Mouse (Mus musculus) limb, embryonic 14.5 days (tissue): ENCODE results near the gene Stc2. TPM values are rescaled to one million over a fixed set of nuclear protein-coding genes. Genes with fewer than 3 reads are reported as not detected.

Experiments
- ATAC-seq: fragments of 200-750 bp; cut with Nextera tagmentation; 2 replicates; pipeline ENCODE4 v1.8.0; 2017; ENCODE audit warnings: low read depth, moderate number of reproducible peaks, moderate TSS enrichment; ENCODE audit not compliant: low FRiP score
- DNase-seq: peaks from one replicate; pipeline ENCODE4 v3.0.0-alpha.2; 2015; ENCODE audit warnings: low spot score
- H3K27ac ChIP-seq: fragments of 300-500 bp; sonication (generic); replicated peaks from 2 replicates; pipeline ENCODE4 v1.5.1; 2014; ENCODE audit warnings: low read depth, mild to moderate bottlenecking, low read length, moderate library complexity, mixed read lengths
- H3K27me3 ChIP-seq: fragments of 300-500 bp; sonication (generic); 2 replicates; pipeline ENCODE4 v1.6.1; 2014; ENCODE audit warnings: low read length, mixed read lengths; ENCODE audit not compliant: control insufficient read depth, insufficient read depth
- H3K36me3 ChIP-seq: fragments of 300-500 bp; sonication (generic); 2 replicates; pipeline ENCODE4 v1.6.1; 2014; ENCODE audit warnings: mild to moderate bottlenecking, low read length, moderate library complexity, mixed read lengths; ENCODE audit not compliant: control insufficient read depth, insufficient read depth
- H3K4me1 ChIP-seq: fragments of 300-500 bp; sonication (generic); 2 replicates; pipeline ENCODE4 v1.6.1; 2014; ENCODE audit warnings: antibody characterized with exemption, low read length, mixed read lengths; ENCODE audit not compliant: control insufficient read depth, insufficient read depth
- H3K4me2 ChIP-seq: fragments of 300-500 bp; sonication (generic); replicated peaks from 2 replicates; pipeline ENCODE4 v1.6.1; 2014; ENCODE audit warnings: low read depth, mild to moderate bottlenecking, low read length, moderate library complexity; ENCODE audit not compliant: severe bottlenecking
- H3K4me3 ChIP-seq: fragments of 300-500 bp; sonication (generic); replicated peaks from 2 replicates; pipeline ENCODE4 v1.5.1; 2014; ENCODE audit warnings: low read length
- H3K9ac ChIP-seq: fragments of 300-500 bp; sonication (generic); 2 replicates; pipeline ENCODE4 v1.6.1; 2014; ENCODE audit warnings: mild to moderate bottlenecking, low read depth, low read length, moderate library complexity; ENCODE audit not compliant: severe bottlenecking
- H3K9me3 ChIP-seq: fragments of 300-500 bp; sonication (generic); 2 replicates; pipeline ENCODE4 v1.6.1; 2016; ENCODE audit warnings: low read length; ENCODE audit not compliant: control insufficient read depth
- POLR2A ChIP-seq: fragments of 200-500 bp; IDR thresholded peaks from 2 replicates; pipeline ENCODE4 v1.8.0; 2012; ENCODE audit warnings: inconsistent platforms, mild to moderate bottlenecking, moderate library complexity, borderline replicate concordance; ENCODE audit not compliant: insufficient read depth, insufficient read length; ENCODE audit errors: extremely low read depth
- WGBS: fragments of 180-500 bp; shearing (Covaris S2); extraction: QIAGEN DNeasy Blood & Tissue Kit; methylation state at CpG from one replicate; pipeline ENCODE4 v1.1.7; 2014; 5-methylcytosine and 5-hydroxymethylcytosine counted together
- polyA plus RNA-seq, 2 experiments: library from polyadenylated mRNA; depleted of rRNA in 1 of 2; stranded (reverse) in 1 of 2; unstranded in 1 of 2; fragments of >200 nt; fragmentation: Nextera tagmentation in 1 of 2; extraction: Ambion mirVana in 1 of 2; gene quantifications; 2 replicates each; pipeline versions ENCODE4 v1.2.1 to v1.2.3; 2012 to 2014

Gene Stc2
- polyA plus RNA-seq (2012; rRNA removed) (4.1 and 4.6 TPM in 2 replicates), polyA plus RNA-seq (2014; fragmentation: Nextera tagmentation; extraction: Ambion mirVana) (1.7 and 1.8 TPM in 2 replicates)

DNA sequence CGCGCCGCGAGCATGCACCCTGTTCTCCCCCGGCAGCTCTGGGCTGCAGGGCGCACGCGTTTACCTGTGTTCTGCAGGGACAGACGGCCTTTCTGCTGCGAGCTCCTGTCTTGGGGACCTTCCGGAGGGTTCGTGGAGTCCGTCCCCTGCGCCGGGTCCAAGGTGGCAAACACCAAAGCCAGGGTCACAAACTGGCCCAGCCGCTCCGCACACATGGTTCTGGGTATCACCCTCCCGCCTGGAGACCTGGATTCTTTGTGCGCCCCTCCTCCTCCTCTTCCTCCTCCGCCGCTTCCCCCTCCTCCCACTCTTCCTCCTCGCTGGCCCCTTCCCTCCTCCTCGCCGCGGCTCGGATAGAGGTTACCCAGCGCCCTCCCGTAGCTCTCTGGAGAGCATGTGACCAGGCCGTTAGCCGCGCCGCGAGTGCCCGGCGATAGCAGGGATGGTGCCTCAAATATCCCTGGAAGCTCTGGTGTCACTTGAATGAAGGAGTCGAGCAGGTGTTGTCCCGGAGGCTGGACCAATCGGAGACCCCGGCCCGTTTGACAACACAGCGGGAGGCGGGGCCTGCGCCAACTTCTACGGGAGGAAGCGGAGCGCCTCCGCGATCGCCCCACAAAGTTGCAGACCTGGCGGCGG lies at the start of gene Stc2:
Stc2 (minus strand) TSS at position 427 of the 639 bp plus-strand sequence.
- no peaks in the 10 kb centered on the region for H3K9me3 ChIP-seq
- DNase-seq: peak; percentile 73
- H3K4me1 ChIP-seq: peaks cover 10% of the 10 kb centered on the region; the same call in 1 of the 2 replicates
- H3K4me2 ChIP-seq: peak within 1 kb of the TSS; percentile 98
- WGBS: under 1% methylated on average over 34 of the region's 51 CpGs
- H3K4me3 ChIP-seq: peak within 1 kb of the TSS; percentile 57
- peak within 1 kb of the TSS; percentile 47 for H3K9ac ChIP-seq
- H3K36me3 ChIP-seq: no peaks in the 10 kb centered on the region
- peak within 1 kb of the TSS; percentile 8; the same call in 1 of the 2 replicates for H3K27ac ChIP-seq
- ATAC-seq: peak; percentile 88
- TF ChIP-seq POLR2A: no peak
- peaks cover 50% of the 10 kb centered on the region for H3K27me3 ChIP-seq

DNA sequence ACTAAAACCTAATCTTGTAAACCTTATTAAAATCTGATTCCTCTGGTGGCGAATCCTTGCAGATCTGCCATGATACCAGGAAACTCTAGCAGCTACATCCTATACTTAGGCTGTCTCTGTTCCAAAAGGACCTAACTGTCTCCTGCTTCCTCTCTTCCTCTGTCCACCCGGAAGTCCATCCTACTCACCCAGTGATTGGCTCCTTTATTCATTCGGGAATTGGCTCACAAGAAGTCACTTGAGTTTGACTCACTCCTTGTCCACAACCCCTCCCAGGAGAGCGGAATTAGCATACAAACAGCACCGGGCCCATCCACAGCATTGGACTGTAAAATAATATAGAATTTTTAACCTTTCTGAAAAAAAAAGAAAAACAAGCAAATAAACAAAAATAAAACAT lies 47.2 kb upstream of the Stc2 start:
- ATAC-seq: no peak
- DNase-seq: no peak
- H3K4me1 ChIP-seq: no peaks in the 10 kb centered on the region
- no peak overlapping the region for H3K9ac ChIP-seq
- no peaks in the 10 kb centered on the region for H3K36me3 ChIP-seq
- H3K4me2 ChIP-seq: no peak overlapping the region
- no peak for TF ChIP-seq POLR2A
- H3K27me3 ChIP-seq: no peaks in the 10 kb centered on the region
- H3K4me3 ChIP-seq: no peak overlapping the region
- H3K9me3 ChIP-seq: no peaks in the 10 kb centered on the region
- no peak overlapping the region for H3K27ac ChIP-seq
- 83% methylated on average over 5 of the region's 5 CpGs for WGBS

DNA sequence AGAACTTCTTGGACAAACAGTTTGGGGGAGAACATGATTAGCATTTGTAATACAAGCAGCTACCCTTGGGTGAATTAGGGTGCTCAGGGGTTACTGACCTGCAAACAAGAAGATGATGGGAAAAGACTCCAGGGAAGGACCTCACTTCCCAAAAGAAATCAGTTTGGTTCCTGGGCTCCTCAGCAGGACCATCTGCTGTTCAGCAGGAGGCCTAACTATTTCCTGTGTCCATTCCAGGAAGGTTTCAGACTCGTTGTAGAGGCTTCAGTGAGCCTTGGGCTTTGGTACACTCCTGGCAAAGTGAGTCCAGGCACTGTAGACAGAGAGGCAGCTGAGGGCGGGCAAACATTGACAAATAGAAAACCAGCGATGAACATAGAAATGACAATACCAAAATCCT lies 42.5 kb upstream of the Stc2 start:
- no peak for TF ChIP-seq POLR2A
- Histone ChIP-seq H3K4me1 (no peaks in the 10 kb centered on the region), H3K27ac (no peak overlapping the region), H3K4me3 (no peak overlapping the region), H3K9me3 (0 out of 2 replicates have a peak, but pooled peaks cover 4% of the 10 kb centered on the region), H3K27me3 (no peaks in the 10 kb centered on the region), H3K4me2 (no peak overlapping the region), H3K9ac (no peak overlapping the region), H3K36me3 (no peaks in the 10 kb centered on the region)
- WGBS: 76% methylated on average over 3 of the region's 3 CpGs
- ATAC-seq (no peak), DNase-seq (no peak)

DNA sequence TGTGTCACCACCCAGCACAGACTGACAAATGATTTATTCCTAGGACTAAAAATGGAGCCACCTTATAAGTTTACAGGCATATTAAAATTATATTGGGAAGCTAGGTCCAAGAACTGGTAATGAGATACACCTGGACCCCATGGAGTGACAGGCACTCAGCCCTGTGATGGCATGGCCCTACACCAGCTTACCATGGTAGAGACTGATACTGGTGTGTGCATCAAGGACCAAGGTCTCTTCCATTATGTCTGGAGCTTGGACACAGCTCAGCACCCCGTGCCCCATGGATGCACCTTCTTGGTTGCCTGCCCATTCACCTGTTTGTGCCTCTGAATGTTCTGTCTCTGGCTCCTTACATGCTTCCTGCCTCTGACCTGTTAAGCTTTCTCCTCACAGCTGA lies 36.9 kb upstream of the Stc2 start:
- Histone ChIP-seq H3K27ac (no peak overlapping the region), H3K4me3 (no peak overlapping the region), H3K36me3 (no peaks in the 10 kb centered on the region), H3K9me3 (0 out of 2 replicates have a peak, but pooled peaks cover 4% of the 10 kb centered on the region), H3K9ac (no peak overlapping the region), H3K4me2 (no peak overlapping the region), H3K27me3 (no peaks in the 10 kb centered on the region), H3K4me1 (no peaks in the 10 kb centered on the region)
- TF ChIP-seq POLR2A: no peak
- ATAC-seq (no peak), DNase-seq (no peak)
- WGBS: 54% methylated on average over 1 of the region's 1 CpGs

DNA sequence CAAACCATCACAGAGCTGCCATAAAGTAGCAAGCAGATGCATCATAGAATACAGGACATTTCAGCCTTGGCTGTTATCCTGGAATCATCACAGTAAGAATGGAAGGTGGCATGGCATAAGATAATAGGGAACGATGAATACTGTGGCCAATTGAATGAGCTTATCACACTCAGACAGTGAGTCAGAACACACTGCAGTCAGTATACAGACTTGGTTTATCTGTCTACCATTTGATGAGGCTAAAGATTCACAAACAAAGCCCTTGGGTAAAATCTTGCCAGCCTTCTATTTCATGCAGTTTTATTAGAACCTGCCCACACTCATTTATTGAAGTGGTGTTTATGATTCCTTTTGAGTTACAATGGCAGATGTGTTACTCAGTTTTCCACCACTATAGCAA lies 33.2 kb upstream of the Stc2 start:
- ATAC-seq: no peak
- H3K4me1 ChIP-seq: no peaks in the 10 kb centered on the region
- no peaks in the 10 kb centered on the region for H3K9me3 ChIP-seq
- no peaks in the 10 kb centered on the region for H3K36me3 ChIP-seq
- WGBS: 91% methylated on average over 1 of the region's 1 CpGs
- no peaks in the 10 kb centered on the region for H3K27me3 ChIP-seq
- H3K4me3 ChIP-seq: no peak overlapping the region
- DNase-seq: no peak
- no peak for TF ChIP-seq POLR2A
- H3K27ac ChIP-seq: no peak overlapping the region
- H3K4me2 ChIP-seq: no peak overlapping the region
- H3K9ac ChIP-seq: no peak overlapping the region

DNA sequence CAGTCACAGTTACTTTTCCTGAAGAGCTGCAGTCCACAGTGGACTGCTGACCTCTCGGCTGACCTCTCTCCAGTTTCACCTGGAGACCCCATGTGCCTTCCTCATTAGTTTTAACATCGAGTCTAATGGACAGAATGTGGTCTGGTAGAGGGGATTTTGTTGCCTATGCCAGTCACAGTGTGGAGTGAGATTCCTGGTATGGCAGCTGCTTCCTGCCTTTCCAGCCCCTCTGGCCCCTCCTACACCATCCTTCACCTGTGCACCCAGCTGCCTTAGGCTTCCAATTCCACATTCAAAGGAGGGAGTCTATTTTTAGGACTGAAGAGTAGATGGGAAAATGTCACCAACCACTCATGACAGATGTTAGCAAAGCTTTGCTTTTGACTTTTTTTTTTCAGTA lies 28.7 kb upstream of the Stc2 start:
- H3K27ac ChIP-seq: no peak overlapping the region
- WGBS: 65% methylated on average over 2 of the region's 2 CpGs

More for the DNA sequence above, 28.7 kb upstream of the Stc2 start:
- H3K9ac ChIP-seq: no peak overlapping the region
- ATAC-seq (no peak), DNase-seq (no peak)
- no peak for TF ChIP-seq POLR2A
- no peak overlapping the region for H3K4me2 ChIP-seq
- no peaks in the 10 kb centered on the region for H3K36me3 ChIP-seq
- H3K4me3 ChIP-seq: no peak overlapping the region
- no peaks in the 10 kb centered on the region for H3K4me1 ChIP-seq
- no peaks in the 10 kb centered on the region for H3K9me3 ChIP-seq
- H3K27me3 ChIP-seq: no peaks in the 10 kb centered on the region
